Mouse (Mus musculus) brown adipose tissue, adult 24 weeks (tissue): ENCODE results near the gene Eno4. TPM values are rescaled to one million over a fixed set of nuclear protein-coding genes. Genes with fewer than 3 reads are reported as not detected.
"Not testable (repeated sequence)": the region's sequence is repeated elsewhere in the genome, so short reads cannot be mapped to it uniquely, and the experiment has no call there.

Experiments
- H3K27ac ChIP-seq: fragments of 200-500 bp; replicated peaks from 2 replicates; pipeline ENCODE4 v1.5.1; 2012; ENCODE audit warnings: low read depth, mild to moderate bottlenecking, low read length
- H3K4me1 ChIP-seq: fragments of 200-500 bp; 2 replicates; pipeline ENCODE4 v1.6.1; 2012; ENCODE audit warnings: low read length, mixed read lengths; ENCODE audit not compliant: control insufficient read depth, insufficient read depth, insufficient read length
- H3K4me3 ChIP-seq: fragments of 200-500 bp; 2 replicates; pipeline ENCODE4 v1.5.1; 2012; ENCODE audit warnings: low read depth, mild to moderate bottlenecking, low read length, moderate library complexity; ENCODE audit not compliant: insufficient read depth
- polyA plus RNA-seq: library from polyadenylated mRNA; stranded (reverse); fragments of >200 nt; gene quantifications from 2 replicates; pipeline ENCODE4 v1.2.4, GENCODE M21; 2012; ENCODE audit not compliant: missing spikeins, insufficient read depth, insufficient read length

Eno4 gene
- polyA plus RNA-seq: not detected in 2 replicates

- no peak within 1 kb of the TSS for H3K27ac ChIP-seq
- H3K4me3 ChIP-seq: peak within 1 kb of the TSS; percentile 88
- H3K4me1 ChIP-seq: 0 out of 2 replicates have a peak, but pooled peaks cover 2% of the 10 kb centered on the region
Observed at GRCm38 (mm10) chr19:58942841-58943828, at the start of gene Eno4, which contains the start of gene Hspa12a. Gene Eno4 (plus strand): TSS chr19:58943425. Gene Hspa12a (minus strand): TSS chr19:58943654.

GRCm38 (mm10) chr19:58896216-58896615 is 47.0 kb upstream of the Eno4 start:
- no peak overlapping the region for H3K27ac ChIP-seq
- H3K4me3 ChIP-seq: no peak overlapping the region
- no peaks in the 10 kb centered on the region for H3K4me1 ChIP-seq

GRCm38 (mm10) chr19:58900471-58900870 is 42.8 kb upstream of the Eno4 start:
- H3K27ac ChIP-seq, H3K4me1 ChIP-seq, H3K4me3 ChIP-seq: not testable (repeated sequence)

- Histone ChIP-seq H3K4me3 (no peak overlapping the region), H3K27ac (no peak overlapping the region), H3K4me1 (no peaks in the 10 kb centered on the region)
Observed at GRCm38 (mm10) chr19:58903079-58903898, 39.9 kb upstream of the Eno4 start.

DNA sequence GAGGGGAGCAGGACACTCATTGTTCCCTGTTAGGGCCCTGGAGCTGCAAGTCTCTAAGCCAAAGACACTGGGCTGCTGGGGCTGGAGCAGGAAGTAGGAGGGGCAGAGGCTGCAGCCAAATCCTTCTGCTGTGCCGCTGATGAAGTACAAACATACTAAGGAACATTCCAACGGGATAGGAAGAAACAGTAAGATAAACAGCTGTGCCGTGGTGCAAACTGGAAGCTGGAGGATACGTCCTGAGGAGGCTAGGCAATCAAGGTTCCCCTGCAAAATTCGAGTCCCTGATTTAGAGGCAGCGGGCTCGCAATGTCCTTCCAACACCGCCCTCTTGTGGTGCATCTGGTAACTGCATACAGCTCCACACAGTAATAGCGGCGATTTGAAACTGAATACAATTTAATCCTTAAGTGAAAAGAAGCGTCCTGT is 39.3 kb upstream of the Eno4 start:
- Histone ChIP-seq H3K27ac (no peak overlapping the region), H3K4me3 (peak overlapping the region; percentile 47), H3K4me1 (no peaks in the 10 kb centered on the region)

DNA sequence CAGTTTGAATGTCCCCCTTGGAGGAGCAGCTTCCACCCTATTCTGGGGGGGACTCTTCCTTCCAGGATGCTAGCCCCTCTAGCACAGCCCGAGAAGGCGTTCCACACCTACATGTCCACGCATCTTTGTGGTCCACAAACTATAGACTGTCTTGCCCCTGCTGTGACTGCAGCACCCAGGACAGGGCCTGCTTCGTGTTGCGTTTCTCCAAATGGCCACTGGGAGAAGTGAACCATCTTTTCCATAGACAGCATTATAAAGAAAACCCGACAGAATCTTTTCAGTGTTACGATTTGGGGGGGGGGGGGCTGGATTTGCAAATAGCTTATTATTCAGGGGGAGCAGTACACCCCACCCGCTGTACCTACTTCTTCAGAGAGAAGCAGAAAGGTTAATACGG is 36.5 kb upstream of the Eno4 start:
- Histone ChIP-seq H3K4me3 (no peak overlapping the region), H3K4me1 (no peaks in the 10 kb centered on the region; the same call in 1 of the 2 replicates), H3K27ac (no peak overlapping the region)

DNA sequence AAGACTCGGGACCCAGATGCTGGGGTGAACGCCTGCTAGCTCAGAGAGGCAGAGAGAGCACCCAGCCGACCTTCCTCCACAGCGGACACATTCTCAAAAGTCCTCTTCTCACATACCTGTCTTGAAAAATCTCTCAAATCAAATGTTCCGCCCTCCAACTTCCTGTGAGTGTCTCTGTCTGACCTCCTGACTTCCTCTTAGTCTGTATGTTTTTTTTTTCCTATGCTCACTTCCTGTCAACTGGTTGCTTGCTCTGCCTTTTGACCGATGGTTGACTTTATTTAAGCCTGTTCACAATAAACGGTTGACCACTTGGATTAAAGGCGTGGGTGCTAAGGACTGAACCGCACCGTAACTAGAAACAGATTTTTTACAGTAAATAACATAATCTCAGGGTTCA is 35.2 kb upstream of the Eno4 start:
- no peak overlapping the region for H3K4me3 ChIP-seq
- no peaks in the 10 kb centered on the region; the same call in 1 of the 2 replicates for H3K4me1 ChIP-seq

GRCm38 (mm10) chr19:58910941-58911368 is 32.3 kb upstream of the Eno4 start:
- Histone ChIP-seq H3K27ac (no peak overlapping the region), H3K4me1 (no peaks in the 10 kb centered on the region; the same call in 1 of the 2 replicates), H3K4me3 (peak overlapping the region; percentile 30)

More for the DNA sequence above, 35.2 kb upstream of the Eno4 start:
- H3K27ac ChIP-seq: no peak overlapping the region

- no peaks in the 10 kb centered on the region; the same call in 1 of the 2 replicates for H3K4me1 ChIP-seq
- H3K4me3 ChIP-seq: peak overlapping the region; percentile 30
- no peak overlapping the region for H3K27ac ChIP-seq
Observed at GRCm38 (mm10) chr19:58911386-58911785, 31.8 kb upstream of the Eno4 start.

- H3K27ac ChIP-seq: no peak overlapping the region
- H3K4me3 ChIP-seq: no peak overlapping the region
- no peaks in the 10 kb centered on the region; the same call in 1 of the 2 replicates for H3K4me1 ChIP-seq
Observed at GRCm38 (mm10) chr19:58913301-58913700, 29.9 kb upstream of the Eno4 start.

GRCm38 (mm10) chr19:58918597-58918996 is 24.6 kb upstream of the Eno4 start:
- Histone ChIP-seq H3K27ac (no peak overlapping the region), H3K4me1 (no peaks in the 10 kb centered on the region), H3K4me3 (peak overlapping the region; percentile 34)

- Histone ChIP-seq H3K4me3 (peak overlapping the region; percentile 34; the same call in 1 of the 2 replicates), H3K27ac (no peak overlapping the region), H3K4me1 (no peaks in the 10 kb centered on the region)
Observed at GRCm38 (mm10) chr19:58919148-58919547, 24.1 kb upstream of the Eno4 start.

DNA sequence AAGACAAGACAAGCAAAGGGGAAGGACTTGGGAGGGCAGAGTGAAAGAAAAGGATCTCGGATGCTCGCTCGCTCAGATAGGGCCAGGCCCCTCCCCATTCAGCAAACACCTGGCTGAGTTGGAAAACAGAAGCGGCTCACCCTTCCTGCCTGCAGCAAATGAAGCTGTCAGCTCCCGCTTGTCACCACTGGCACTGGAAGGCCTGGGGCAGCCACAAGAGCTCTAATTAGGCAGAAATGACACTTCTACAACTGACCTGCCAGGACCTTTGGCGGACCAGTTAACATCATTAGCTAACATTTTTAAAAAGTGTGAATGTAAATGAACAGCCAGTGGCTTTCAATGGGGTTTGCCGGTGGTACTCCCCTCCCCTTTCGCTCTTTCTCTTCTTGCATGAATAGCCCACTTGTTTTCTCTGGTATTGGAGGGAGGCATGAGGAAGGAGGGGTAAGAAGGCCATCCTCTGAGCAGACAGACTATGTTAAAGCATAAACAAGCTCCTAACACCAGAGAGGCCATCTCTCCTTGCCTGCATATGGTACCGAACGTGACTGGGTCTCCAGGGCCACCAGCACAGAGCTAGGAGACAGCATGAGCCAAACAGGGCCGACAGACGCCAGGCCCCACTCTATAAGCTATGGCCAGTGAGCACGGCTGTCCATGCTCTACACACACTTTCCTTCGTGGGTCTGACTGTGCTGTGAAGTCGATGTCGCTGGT is 12.0 kb upstream of the Eno4 start:
- Histone ChIP-seq H3K27ac (no peak overlapping the region), H3K4me3 (no peak overlapping the region), H3K4me1 (no peaks in the 10 kb centered on the region)

DNA sequence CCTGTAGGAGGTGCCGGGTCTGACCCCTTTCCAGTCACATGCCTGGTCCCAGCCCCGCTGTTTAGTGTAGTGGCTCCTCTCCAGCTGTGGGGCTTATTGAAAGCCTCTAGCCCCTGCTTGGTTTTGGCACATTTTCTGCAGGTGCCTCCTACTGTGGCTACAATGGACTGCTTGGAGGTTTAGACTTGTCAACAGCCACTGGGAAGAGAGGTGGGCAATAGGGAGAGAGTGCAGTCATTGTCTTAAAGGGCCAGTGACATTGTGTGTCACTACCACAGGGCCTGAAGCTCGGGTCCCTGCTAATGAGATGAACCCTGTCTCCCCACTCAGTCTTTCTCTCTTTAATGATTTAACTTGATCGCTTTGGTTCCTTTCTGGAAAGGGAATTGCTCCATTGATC is 10.2 kb upstream of the Eno4 start:
- Histone ChIP-seq H3K4me3 (no peak overlapping the region), H3K27ac (no peak overlapping the region), H3K4me1 (no peaks in the 10 kb centered on the region)
